Mouse (Mus musculus) kidney, adult 8-10 months (tissue): ENCODE results near the gene Rbm25.
"Not testable (repeated sequence)": the region's sequence is repeated elsewhere in the genome, so short reads cannot be mapped to it uniquely, and the experiment has no call there.

ENCODE experiments used
- DNase-seq, 2 experiments: peaks; one replicate each; pipeline ENCODE4 v3.0.0; 2022

The Rbm25 gene

GRCm38 (mm10) chr12:83630936-83631335, at the start of gene Rbm25:
Gene Rbm25, plus strand, starts transcription at chr12:83631236.
- DNase-seq: not testable (repeated sequence)

DNA sequence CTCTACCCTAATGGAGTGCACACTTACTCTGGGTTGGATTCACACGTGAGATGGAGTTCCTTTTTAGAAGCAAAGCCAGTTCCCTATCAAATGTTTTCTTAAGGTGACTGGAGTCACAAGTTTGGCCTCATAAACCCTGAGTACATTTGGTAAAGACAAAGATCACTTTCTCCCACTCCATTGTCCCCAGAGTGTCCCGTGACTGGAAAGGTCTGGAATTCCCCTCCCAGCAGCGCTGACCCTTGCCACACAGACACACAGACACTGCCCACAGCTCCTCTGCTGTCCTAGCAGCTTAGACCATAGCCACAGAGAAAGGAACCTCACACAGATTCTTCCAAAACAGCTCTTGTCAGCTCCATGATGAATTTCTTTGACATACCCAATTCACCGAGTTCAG, 48.9 kb upstream of the Rbm25 start:
- DNase-seq: peak; percentile 34 to 43

DNA sequence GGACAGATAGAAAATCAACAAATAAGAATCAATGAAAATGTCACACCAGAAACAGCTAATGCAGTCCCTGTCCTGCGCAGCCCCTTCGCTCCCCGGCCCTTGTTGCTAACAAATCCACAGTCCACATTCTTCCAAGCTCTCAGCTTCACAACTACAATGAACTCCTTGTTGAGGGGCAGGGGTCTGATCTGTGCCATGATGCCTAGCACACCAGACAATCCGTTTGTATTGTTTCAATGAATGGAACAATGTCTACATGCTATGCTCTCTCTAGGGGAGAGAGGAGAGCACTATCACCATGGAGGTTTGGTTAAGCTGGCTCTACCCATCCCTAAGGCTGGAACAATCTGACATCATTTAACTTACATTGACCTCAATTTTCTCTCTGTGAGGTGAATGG, 48.3 kb upstream of the Rbm25 start:
- DNase-seq: no peak

DNA sequence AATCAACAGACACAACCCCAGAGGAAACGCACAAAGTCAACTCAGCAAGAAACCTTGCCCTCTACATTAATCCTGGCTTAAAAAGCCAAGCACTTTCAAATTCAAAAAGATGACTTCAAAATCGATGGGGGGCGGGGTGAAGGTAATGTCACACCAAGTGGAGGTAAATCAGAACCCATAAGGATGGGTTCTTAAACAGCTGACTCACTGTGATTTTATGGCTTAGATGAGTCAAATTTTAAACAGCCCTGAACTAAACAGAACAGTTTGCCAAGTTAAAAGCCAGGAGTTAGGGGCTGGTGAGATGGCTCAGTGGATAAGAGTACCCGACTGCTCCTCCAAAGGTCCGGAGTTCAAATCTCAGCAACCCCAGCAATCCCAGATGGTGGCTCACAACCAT, 44.4 kb upstream of the Rbm25 start:
- DNase-seq: peak in 1 of 2 experiments; percentile 23

GRCm38 (mm10) chr12:83591754-83592501, 39.1 kb upstream of the Rbm25 start:
- no peak for DNase-seq

- DNase-seq: no peak
These were observed 36.5 kb upstream of the Rbm25 start for GRCm38 (mm10) chr12:83594454-83595040.

- DNase-seq: peak in 1 of 2 experiments; percentile 17
These were observed 34.7 kb upstream of the Rbm25 start for GRCm38 (mm10) chr12:83596191-83596954.

DNA sequence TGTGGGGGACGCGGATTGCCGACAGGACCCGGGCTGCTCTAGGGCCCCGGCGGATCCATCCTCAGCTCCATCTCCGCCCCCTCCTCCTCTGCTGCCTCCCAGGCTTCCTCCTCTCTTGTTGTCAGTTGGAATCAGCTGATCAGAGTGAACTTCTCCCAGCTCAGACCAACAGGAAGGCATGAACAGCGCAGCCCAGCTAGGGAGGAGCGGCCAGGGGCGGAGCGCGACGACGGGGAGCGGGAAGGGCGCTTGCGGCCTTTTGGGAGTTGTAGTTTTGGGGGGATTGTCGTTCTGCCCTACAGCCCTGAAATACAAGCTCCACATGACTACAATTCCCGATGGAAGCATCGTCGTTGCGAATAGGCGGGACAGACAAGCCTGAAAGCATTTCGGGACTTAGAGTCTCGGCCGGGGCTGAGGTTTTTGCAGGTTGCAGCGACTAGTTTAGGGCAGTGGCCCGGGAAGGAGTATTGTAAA, 34.0 kb upstream of the Rbm25 start, which contains the start of gene Zfyve1:
Zfyve1 (minus strand) TSS at position 198 of the 477 bp plus-strand sequence.
- DNase-seq: peak; percentile 95 to 98

DNA sequence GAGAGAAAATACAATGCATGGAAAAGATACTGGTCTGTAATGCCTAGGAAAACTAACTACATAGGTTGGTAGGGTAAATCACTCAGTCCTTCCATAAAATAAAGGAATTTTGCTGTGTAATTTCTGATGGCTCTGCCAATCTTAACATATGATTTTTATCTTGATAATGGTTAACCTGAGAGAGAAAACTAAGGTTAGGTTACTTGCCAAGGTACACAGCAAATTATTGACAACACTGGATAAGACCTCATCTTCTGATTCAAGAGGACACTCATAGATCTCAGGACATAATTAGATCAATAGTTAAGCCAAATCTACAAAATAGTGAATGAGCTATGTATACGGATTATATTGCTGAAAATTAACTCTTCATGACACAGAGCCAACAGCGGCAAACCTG, 33.2 kb upstream of the Rbm25 start:
- DNase-seq: no peak

DNA sequence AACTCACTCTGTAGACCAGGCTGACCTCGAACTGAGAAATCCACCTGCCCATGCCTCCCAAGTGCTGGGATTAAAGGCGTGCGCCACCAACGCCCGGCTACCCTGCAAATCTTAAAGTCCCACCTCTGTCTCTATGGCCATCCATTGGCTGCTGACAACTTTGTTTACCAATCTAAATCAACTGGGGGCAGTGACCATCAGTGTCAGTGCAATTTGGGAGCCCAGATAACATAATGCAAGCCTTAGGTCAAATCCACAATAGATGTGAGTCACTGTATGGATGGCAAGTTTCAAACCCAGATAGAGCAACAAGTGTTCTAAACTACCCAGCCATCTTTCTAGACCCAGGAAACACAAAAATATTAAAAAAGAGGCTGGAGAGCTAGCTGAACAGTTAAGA, 28.8 kb upstream of the Rbm25 start:
- no peak for DNase-seq

GRCm38 (mm10) chr12:83606411-83606810, 24.6 kb upstream of the Rbm25 start:
- not testable (repeated sequence) for DNase-seq

DNA sequence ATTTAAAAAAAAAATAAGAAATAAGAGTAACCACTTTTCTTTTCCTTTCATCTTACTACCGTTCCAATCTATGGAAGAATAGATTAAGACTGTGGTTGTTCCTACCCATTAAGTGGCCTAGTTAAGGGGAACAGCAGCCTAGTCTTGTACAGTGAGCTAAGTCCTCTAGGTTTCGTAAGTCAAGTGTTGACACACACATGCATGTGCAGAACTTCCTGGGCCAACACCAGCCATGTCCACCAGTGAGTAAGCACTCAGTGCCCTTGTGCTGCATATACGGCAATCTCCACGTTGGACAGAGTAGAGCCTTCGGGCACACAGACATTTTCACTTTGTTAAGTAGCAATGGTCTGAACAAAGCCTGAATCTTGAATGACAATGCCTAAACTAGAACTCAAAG, 13.8 kb upstream of the Rbm25 start:
- no peak for DNase-seq

- no peak for DNase-seq
These were observed 12.1 kb upstream of the Rbm25 start for GRCm38 (mm10) chr12:83618981-83619380.

DNA sequence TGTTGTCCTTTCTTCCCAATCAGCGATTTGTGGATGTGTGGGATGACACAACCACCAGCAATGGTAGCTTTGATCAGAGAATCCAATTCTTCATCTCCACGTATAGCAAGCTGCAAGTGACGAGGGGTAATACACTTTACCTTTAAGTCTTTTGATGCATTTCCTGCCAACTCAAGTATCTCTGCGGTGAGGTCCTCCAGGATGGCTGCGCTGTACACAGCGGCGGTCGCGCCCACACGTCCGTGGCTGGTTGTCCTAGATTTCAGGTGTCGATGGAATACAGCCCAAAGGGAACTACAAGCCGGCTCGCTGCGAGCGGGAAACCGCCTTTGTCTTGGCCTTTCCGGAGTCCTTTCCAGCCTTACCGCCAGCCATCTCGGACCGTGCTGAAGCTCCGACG, 10.3 kb upstream of the Rbm25 start:
- DNase-seq: not testable (repeated sequence)

- peak; percentile 46 to 55 for DNase-seq
These were observed 8.8 kb upstream of the Rbm25 start for GRCm38 (mm10) chr12:83622031-83622755.

DNA sequence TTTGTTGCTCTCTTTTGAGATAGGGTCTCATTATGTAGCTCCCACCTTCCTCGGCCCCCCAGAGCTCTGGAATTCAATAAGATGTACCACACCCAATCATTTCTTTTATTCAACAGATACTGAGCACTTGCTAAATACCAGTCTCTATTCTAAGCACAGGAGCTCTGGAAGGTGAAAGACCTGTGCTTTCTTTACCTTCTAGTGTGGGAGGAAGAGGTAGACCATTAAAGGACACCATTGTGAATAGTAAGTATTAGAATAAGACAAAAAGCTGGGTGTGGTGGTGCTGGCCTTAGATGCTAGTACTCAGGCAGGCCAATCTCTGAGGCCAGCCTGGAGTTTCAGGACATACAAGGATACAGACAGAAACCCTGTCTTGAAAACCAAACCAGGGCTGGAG, 6.7 kb upstream of the Rbm25 start:
- DNase-seq: no peak

DNA sequence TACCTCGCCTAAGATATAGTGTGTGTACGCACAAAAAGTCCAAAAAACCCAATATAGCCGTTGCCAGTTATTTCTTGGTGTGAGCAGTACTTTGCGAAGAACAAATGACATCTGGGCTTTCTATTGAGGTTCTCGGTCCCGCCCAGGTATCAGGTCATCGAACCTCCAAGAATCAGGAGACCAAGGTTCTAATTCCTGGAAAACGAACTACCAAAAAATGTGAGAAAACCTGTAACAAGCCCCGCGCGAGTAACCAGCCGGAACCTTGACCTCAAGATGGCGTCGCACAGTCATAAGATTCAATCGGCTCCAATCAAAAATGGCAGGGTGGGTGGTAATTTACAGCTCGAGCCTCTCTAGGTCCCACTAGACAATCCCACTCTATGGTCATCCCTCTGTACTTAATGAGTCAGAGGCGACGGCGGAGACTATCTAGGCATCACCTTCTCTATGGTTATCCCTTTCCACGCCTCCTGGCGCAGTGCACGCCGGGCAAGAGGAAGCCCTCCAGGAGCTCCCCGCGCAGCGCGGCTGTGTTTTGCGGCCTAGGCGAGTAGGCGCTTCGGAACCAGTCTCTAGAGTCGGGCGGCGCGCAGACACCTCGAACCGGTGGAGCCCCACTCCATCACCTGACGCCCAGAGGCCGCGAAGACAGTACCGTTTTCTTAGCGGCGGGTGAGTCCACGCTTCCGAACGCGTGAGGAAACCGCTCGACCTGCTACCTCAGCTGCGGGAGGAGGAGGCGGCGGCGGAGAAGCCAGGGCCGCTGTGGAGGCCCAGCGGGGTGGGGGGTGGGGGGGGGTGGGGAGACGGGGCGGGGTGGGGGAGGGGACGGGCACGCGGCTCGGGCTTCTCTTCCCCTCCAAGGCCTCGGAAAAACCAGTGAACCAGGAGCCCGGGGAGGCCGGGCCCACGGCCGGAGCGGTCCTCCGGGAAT, 975 bp downstream of the Rbm25 start:
- DNase-seq: peak; percentile 98 to 99

- peak; percentile 30 to 31 for DNase-seq
These were observed 1.6 kb downstream of the Rbm25 start for GRCm38 (mm10) chr12:83632680-83633025.

DNA sequence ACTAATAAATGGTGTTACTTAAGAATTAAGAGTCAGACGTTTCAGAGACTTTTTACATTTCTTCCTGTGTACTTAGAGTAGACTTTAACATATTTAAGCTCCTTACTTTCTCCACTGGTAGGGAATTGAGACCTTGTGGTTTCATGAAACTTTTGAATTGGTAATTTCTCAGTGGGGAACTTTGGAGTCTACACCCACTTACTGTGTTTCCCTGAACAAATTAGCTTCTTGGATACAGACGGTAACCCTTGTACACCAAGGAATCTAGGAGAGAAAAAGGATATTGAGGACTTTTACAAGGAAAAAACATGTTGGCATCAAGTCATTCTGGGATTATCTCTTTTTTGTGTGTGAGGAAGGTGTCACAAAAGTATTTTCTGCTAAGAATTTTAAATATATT, 2.8 kb downstream of the Rbm25 start:
- no peak for DNase-seq

DNA sequence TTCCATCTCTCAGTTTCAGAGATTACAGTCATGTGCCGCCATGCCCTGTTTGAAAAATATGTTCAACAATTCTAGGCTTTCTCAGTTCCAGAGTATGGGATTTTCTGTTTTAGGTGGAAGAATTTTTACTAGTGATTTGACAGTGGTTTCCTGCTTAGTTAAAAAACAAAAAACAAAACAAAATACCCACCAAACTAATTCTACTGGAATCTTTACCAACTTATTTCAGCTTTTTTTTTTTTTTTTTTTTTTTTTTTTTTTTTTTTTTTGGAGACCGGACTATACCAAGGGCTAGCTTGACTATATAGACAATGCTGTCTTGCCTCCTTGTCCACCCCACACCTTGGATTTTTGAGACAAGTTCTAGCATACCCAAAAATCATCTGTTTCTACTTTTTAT, 10.2 kb downstream of the Rbm25 start:
- no peak for DNase-seq

DNA sequence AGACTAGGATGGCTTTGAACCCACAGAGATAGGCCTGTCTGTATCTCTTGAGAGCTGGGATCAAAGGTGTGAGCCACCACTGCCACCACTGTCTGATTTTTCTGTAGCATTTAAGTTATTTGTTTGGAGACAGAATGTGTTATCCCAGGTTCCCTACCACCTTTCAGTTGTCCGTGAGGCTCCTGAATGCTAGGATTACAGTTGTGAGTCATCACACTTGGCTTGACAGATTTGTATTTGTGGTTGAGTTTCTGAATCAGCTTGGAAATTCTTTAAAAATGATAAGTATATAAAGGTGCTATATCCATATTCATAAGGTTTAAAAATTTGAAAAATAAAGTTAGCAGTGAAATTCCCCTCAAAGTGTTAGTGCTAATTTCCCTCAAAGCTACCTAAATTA, 12.1 kb downstream of the Rbm25 start:
- DNase-seq: no peak

DNA sequence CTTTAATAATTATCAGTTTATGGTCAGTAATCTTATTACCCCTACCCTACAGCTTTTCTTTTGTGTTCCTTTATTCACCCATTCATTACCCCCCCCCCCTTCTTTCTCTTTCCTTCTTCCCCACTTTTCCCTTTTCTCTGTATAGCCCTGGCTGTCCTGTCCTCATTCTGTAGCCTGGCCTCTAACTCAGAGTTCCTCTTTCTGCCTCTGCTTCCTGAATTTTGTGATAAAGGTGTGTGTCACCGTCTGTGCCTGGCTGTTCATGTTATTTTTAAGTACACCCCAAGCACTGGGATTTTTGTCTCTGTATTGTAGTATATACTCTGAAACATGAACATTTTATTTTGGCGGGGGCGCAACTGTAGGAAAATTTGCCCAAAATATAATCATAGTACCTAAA, 19.3 kb downstream of the Rbm25 start:
- no peak for DNase-seq
